Mouse (Mus musculus) cerebellum, adult 2 months (tissue): ENCODE data around the gene Prpf4. TPM values are rescaled to one million over a fixed set of nuclear protein-coding genes. Genes with fewer than 3 reads are reported as not detected.

Experiments used
- DNase-seq, 2 experiments: peaks; one replicate each; pipeline ENCODE4 v3.0.0; 2021
- H3K27ac ChIP-seq: fragments of 200-500 bp; 2 replicates; pipeline ENCODE4 v1.5.1; 2012; ENCODE audit warnings: low read length, control low read depth, inconsistent platforms; ENCODE audit not compliant: insufficient read depth
- H3K27me3 ChIP-seq: fragments of 200-500 bp; 2 replicates; pipeline ENCODE4 v1.6.1; 2012; ENCODE audit warnings: inconsistent platforms, mild to moderate bottlenecking, low read length, moderate library complexity; ENCODE audit not compliant: control insufficient read depth, insufficient read depth
- H3K4me1 ChIP-seq: fragments of 200-500 bp; 2 replicates; pipeline ENCODE4 v1.6.1; 2011; ENCODE audit warnings: low read length; ENCODE audit not compliant: control insufficient read depth, insufficient read depth
- H3K4me3 ChIP-seq: fragments of 200-500 bp; replicated peaks from 2 replicates; pipeline ENCODE3; 2011; ENCODE audit warnings: mild to moderate bottlenecking, low read depth, low read length, control low read depth; ENCODE audit not compliant: insufficient read depth
- CTCF ChIP-seq: fragments of 200-500 bp; IDR thresholded peaks from 2 replicates; pipeline ENCODE4 v1.5.1; 2011; ENCODE audit warnings: low read depth, mild to moderate bottlenecking, control low read depth, low read length, moderate library complexity, borderline replicate concordance; ENCODE audit not compliant: insufficient read depth
- POLR2A ChIP-seq: fragments of 200-500 bp; IDR thresholded peaks from 2 replicates; pipeline ENCODE4 v1.6.1; 2011; ENCODE audit warnings: low read length, control low read depth, borderline replicate concordance; ENCODE audit not compliant: insufficient read depth
- WGBS: fragments of 180-500 bp; shearing (Covaris S2); methylation state at CpG from one replicate; pipeline ENCODE4 v1.1.7; 2018; 5-methylcytosine and 5-hydroxymethylcytosine counted together
- polyA plus RNA-seq: library from polyadenylated mRNA; depleted of rRNA; stranded (reverse); fragments of >200 nt; gene quantifications from 2 replicates; pipeline ENCODE4 v1.2.3, GENCODE M21; 2012

Gene Prpf4
- polyA plus RNA-seq, 1 experiment = 20.4 TPM

DNA sequence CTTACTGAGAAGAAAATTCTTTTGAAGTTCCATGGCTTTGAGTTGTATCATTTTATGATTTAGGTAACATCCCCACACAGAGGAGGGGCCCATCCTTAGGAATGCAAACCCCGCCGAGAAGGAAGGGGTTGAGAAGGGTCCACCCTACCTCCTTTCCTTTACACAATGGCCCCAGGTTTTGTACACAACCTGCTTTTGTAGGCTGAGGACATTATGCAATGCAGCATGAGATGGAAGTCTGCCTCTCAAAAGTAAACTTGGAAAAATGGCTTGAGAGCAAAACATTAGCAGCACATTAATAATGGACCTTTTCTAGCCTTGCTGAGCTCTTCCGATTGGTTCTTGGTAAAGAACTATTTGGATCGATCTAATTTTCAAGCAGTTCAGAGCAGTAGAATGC, 42.3 kb upstream of the Prpf4 start:
- H3K27me3 ChIP-seq = no peaks in the 10 kb centered on the region
- TF ChIP-seq CTCF (no peak), POLR2A (no peak)
- no peak overlapping the region for H3K4me3 ChIP-seq
- DNase-seq = no peak
- 89% methylated on average over 4 of the region's 4 CpGs for WGBS
- no peaks in the 10 kb centered on the region for H3K4me1 ChIP-seq
- H3K27ac ChIP-seq = no peak overlapping the region

DNA sequence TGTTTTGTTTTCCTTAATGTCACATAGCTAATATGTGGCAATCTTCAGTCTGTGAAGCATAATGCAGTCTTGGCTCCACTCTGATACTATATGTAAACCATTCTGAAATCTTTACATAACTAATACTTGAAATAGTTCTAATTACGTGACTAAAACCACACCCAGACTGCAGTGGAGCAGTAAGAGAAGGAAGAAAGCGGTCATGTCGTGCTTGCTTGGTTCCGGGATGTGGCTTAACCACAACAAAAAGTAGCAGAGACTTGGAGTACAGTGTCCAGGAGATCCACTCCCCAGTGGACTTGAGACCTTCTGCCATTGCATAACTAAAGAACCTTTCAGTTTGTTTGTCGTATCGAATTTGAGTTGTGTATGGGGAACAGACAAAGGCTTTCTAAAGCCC, 41.0 kb upstream of the Prpf4 start:
- DNase-seq = no peak
- Histone ChIP-seq H3K27ac (no peak overlapping the region), H3K4me1 (no peaks in the 10 kb centered on the region), H3K27me3 (no peaks in the 10 kb centered on the region), H3K4me3 (no peak overlapping the region)
- no peak for TF ChIP-seq CTCF
- no peak for TF ChIP-seq POLR2A
- WGBS = 90% methylated on average over 6 of the region's 6 CpGs

DNA sequence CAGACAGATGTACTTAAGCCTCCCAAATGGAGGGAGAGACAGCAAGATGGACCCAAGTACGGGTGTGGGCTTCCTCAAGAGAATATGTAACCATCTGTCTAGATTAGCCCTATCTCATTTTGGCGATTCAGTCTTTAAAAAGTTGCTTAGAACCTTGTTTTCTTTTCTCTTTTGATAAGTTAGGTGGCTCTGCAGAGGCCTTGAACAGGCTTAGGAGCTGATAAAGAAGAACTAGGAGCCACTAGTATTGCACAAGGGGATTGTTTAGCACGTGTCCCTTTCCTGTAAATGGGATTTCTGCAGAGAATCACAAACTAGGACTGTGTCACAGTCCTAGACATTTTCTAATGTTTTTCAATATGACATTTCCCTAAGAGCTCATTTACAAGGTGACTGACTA, 39.5 kb upstream of the Prpf4 start:
- no peak overlapping the region for H3K27ac ChIP-seq
- H3K4me3 ChIP-seq = no peak overlapping the region
- WGBS = 82% methylated on average over 3 of the region's 3 CpGs
- H3K4me1 ChIP-seq = no peaks in the 10 kb centered on the region
- no peak for DNase-seq
- no peak for TF ChIP-seq POLR2A
- no peak for TF ChIP-seq CTCF
- no peaks in the 10 kb centered on the region for H3K27me3 ChIP-seq

DNA sequence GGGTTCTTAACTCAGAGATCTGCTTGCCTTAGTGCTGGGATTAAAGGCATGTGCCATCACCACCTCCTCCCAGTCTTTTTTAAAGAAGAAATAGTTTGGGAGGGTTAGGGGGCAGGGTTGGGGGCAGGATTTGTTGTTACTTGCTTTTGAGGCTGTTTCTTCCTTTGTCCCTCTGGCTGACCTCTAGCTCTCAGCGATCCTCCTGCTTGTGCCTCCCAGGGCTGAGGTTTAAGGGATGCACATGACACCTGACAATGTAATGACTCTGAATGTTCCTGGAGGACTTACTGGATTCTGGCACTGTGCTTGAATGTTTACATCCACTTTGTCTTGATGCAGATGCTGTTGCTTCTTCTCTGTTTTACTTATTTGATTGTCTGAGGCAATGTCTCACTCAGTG, 36.2 kb upstream of the Prpf4 start:
- 26% methylated on average over 1 of the region's 1 CpGs for WGBS
- TF ChIP-seq CTCF (no peak), POLR2A (no peak)
- no peak for DNase-seq
- Histone ChIP-seq H3K4me1 (no peaks in the 10 kb centered on the region), H3K27me3 (no peaks in the 10 kb centered on the region), H3K27ac (no peak overlapping the region), H3K4me3 (no peak overlapping the region)

DNA sequence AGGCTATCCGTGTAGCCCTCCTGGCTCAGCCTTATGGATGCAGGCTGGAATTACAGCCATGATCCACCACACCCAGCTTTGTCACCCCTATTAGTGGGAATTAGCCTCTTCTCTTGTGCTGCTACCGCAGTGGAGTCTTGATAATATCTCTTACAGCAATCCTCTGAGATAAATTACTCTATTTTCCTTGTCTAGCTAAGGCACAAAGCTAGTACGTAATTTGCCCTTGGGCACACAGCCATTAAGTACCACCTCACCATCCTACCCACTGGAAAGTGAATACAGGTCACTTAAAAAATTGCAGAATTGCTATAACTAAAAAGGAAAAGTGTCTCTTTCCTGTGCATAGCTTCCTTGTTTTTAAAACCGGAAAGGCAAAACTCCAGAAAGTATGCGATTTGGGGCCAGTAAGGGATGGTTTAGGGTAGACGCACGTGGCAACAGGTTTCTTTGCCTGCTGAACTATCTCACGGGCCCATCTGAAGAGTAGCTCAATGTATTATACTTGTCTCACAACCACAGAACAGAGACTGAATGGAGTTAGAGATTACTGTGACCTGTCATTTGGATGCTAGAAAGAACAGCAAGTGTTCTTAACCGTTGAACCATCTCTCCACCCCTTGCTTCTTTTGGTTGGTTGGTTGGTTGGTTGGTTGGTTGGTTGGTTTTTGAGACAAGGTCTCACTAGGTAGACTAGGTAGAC, 35.6 kb upstream of the Prpf4 start:
- no peak for DNase-seq
- Histone ChIP-seq H3K27me3 (no peaks in the 10 kb centered on the region), H3K4me3 (no peak overlapping the region), H3K27ac (no peak overlapping the region), H3K4me1 (no peaks in the 10 kb centered on the region)
- WGBS = 89% methylated on average over 9 of the region's 9 CpGs
- TF ChIP-seq POLR2A (no peak), CTCF (no peak)

DNA sequence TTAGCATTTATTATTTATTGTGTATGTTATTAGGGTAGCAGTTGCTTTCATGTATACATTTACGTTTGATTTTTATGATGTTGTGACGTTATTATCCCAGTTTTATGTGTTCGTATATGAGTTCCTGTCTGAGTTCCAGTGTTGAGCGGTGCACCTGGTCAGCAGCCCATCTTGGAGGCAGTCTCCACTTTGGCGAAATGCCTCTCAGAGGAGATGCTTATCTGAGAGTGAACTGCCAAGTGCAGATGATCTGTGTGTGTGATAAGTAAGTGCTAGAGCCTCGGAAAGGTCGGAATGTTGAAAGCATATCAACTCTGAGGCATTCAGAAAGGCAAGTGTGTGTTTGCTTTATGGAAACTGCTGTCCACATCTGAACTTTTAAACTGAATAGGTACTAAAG, 34.9 kb upstream of the Prpf4 start:
- DNase-seq = no peak
- Histone ChIP-seq H3K4me1 (no peaks in the 10 kb centered on the region), H3K27me3 (no peaks in the 10 kb centered on the region), H3K27ac (no peak overlapping the region), H3K4me3 (no peak overlapping the region)
- TF ChIP-seq CTCF = no peak
- TF ChIP-seq POLR2A = no peak
- WGBS = 53% methylated on average over 7 of the region's 7 CpGs

DNA sequence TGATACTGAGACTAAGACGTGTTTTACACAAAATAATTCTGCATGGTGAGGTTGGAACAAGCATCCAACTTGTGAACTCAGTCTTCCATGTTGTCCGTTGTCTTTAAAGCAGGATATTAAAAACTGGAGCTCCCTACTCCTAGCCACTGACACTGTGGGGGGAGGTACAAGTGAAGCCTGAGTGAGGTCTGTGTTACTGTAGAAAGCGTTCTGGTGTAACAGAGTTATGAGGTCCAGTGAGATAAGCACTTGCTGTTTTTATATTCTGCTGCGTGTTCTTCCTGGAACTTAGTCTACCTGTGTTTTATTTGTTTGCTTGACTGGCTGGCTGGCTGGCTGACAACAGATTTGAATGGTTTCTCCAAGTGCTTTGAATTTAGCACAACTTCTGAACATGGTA, 34.3 kb upstream of the Prpf4 start:
- no peak overlapping the region for H3K27ac ChIP-seq
- no peaks in the 10 kb centered on the region for H3K27me3 ChIP-seq
- H3K4me1 ChIP-seq = no peaks in the 10 kb centered on the region
- TF ChIP-seq CTCF (no peak), POLR2A (no peak)
- no peak for DNase-seq
- H3K4me3 ChIP-seq = no peak overlapping the region
- 82% methylated on average over 4 of the region's 4 CpGs for WGBS

DNA sequence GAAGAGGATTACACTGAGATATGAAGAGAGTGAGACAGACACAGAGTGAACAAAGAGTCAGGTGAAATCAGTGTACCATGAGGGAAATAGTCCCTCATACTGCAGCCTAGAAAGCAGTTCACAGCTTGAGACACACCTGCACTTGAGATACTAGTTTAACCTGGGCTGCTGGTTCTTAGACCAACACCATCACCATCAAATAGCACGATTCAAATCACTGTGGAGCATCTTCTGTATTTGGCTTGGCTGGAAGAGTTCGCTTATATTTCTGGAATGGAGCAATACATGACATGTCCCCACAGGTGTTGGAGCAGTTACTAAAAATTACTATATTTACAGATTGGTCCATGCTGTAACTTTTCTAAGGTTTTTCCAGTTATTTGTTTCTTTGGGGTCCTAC, 32.5 kb upstream of the Prpf4 start:
- Histone ChIP-seq H3K4me1 (no peaks in the 10 kb centered on the region), H3K27ac (no peak overlapping the region), H3K4me3 (no peak overlapping the region), H3K27me3 (no peaks in the 10 kb centered on the region)
- no peak for DNase-seq
- no peak for TF ChIP-seq CTCF
- TF ChIP-seq POLR2A = no peak
- WGBS = 86% methylated on average over 2 of the region's 2 CpGs
